Mouse (Mus musculus) brain, adult 2 months (tissue): Measurements from ENCODE around the gene Gm49320.

Source experiments
- DNase-seq: peaks from one replicate; pipeline ENCODE4 v3.0.0; 2011; ENCODE audit warnings: low read depth, low spot score

The Gm49320 gene

GRCm38 (mm10) chr8:4258678-4259077 lies 20.0 kb downstream of the Gm49320 start:
- peak; percentile 29 for DNase-seq

DNA sequence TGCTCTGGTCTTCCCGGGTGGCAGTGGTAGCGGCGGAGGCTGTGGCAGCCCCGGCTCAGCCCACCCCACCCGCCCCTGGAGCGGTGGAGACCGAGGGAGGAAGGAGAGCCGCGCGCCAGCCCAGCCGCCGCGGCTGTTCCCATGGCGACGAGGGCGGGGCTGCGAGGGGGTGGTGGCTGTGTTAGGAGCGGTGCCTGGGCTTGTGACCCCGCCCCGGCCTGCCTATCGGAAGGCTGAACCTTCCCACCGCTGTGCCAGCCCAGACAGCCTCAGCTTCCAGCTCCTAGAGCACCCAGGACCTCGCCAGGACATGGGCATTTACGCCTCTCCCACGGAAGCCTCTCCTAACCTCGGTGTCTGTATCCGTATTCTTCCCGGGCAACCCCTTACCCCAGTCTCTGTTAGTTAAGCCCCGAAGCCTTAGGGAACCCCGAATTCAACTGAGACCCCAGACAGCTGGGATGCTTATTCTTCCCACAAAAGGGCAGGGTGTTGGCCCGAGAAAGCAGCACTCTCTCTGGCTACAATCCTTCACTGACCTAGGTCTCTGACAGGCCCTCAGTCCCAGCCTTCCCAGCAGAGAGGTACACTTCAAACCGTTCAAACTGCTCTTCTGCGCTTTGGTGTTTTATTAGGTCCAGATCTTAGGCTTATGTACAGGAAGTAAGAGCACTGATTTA lies 20.6 kb downstream of the Gm49320 start, which contains the start of gene Ctxn1:
Gene Ctxn1 (minus strand): TSS at position 150 of the 680 bp plus-strand sequence.
- peak; percentile 92 for DNase-seq

GRCm38 (mm10) chr8:4259805-4260170 lies 21.1 kb downstream of the Gm49320 start:
- no peak for DNase-seq

DNA sequence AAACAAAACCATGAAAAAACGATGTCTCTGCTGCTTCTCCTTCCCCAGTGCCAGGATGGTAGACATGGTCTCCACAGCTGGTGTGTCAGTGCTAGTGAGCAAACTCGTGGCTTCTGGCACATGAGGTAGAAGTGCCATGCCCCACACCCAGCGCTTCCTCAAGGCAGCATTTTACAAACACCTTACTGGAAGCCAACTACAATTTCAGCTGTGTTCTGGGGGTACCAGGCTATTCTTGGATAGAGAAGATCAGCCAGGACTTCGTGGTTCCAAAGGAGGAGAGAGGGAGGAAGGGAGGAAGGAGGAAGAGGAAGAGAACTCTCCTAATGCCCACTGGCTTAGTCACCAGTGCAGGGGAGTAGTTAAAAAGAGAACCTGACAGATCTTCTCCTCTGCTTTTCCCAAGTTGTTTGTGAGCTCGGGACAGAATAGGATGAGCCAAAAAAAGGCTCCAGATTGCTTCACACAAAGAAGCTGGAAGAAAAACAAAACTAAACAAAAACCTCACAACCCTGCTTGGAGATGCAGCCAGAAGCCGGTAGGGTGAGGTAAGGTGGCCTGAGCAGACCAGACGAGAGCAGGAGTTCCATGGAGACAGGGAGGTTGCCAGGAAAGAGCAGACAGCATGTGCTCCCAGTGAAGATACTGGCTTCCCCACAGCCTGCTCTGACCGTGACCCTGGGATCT lies 24.6 kb downstream of the Gm49320 start:
- DNase-seq, result peak; percentile 88

- peak; percentile 70 for DNase-seq
Observed at GRCm38 (mm10) chr8:4265160-4265914, 26.7 kb downstream of the Gm49320 start.

DNA sequence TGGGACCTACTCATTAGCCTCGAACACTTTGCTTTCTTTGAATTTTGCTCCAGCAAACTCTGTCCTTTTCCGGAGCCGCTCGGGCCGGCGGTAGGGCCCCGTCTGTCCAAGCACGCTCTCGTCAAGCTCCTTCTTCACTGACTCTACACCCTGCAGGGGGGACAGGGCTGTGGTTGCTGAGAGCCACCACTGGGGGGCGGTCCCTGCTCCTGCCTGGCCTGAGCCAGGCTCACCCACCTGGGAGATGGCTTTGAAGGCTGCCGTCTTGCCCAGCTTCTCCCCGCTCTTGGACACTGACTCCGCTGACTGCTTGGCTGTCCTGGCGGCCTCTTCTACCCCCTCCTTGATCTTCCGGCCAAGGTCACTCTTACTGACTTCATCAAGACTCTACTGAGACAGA lies 29.0 kb downstream of the Gm49320 start:
- no peak for DNase-seq

DNA sequence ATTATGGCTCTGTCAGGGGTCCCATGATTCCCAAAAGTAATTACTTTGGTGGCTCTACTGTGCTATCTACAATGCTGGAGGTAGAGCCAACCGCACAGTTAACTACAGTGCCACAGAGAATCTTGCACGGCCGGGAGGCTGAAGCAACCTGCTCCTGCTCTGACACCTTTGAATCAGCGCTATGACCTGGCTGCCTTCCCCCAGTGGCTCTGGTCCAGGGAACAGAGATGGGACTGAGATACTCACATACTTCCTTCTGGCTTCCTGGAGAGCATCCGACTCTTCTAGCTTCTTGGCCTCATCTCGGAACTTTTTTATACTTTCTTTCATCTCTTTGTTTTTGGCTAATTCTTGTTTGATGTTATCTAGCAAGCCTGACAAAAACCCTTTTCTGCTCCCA lies 30.9 kb downstream of the Gm49320 start:
- DNase-seq, result no peak

DNA sequence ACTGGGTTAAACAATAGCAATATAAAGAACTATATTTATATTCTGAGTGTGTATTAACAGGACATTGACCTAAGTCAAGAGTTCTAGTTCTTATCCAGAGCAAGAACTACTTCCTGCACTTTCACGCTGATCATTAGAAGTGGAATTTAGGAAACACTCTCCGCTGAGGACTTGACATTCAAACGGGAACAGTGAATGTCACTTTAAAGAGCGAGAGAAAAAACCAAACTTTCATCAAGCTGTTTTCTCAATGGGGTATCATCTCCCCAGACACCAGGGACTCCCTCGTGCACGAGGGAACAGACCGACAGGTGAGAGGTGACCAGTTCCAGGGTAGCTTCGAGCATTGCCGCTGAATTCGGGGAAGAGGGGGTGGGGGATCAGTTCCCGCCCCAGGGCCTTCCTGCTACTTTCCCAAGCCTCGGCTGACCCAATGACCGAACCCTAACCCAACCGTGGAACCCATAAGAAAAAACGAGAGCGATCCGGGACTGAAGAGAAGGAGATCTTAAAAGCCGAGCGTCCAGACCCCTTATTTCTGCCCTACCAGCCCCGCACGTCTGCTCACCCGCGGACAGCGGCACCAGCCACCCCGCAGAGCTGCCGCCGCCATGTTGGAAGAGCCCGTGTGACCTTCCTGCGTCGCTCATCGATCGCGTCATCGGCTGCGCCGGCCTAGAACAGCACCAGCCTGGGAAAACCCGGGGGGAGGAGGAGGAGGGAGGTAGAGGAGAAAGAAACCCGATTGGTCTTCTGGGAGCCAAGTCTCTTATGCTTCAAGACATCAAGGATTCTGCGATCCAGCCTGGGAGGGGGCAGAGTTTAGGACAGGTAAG lies 36.8 kb downstream of the Gm49320 start, which contains the start of gene Timm44:
Gene Timm44 (minus strand): TSS at position 639 of the 836 bp plus-strand sequence.
- peak; percentile 99 for DNase-seq

DNA sequence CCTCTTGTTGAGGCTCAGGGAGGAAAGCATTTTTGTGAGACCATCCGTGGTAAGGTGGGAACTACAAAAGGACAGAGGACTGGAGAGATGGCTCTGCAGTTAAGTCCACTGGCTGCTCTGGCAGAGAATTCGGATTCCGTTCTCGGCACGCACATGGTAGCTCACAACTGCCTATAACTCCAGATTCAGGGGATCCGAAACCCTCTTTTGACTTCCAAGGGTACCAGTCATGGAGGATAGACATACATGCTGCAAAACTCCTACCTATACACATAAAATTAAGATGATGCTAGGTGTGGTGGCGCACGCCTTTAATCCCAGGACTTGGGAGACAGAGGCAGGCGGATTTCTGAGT lies 37.4 kb downstream of the Gm49320 start:
- no peak for DNase-seq

- DNase-seq, result no peak
Observed at GRCm38 (mm10) chr8:4292738-4293137, 54.1 kb downstream of the Gm49320 start.

GRCm38 (mm10) chr8:4297822-4298221 lies 59.2 kb downstream of the Gm49320 start:
- no peak for DNase-seq
